Mouse (Mus musculus): Measurements from ENCODE around the gene Clca1.
"Not testable (repeated sequence)": the region's sequence is repeated elsewhere in the genome, so short reads cannot be mapped to it uniquely, and the experiment has no call there.

Gene Clca1

GRCm38 (mm10) chr3:145032676-145033075, at the start of gene Clca1:
Gene Clca1 (minus strand): TSS chr3:145032776.
- no peak for DNase-seq (ENCODE audit: low read depth, low spot score)

GRCm38 (mm10) chr3:145080904-145081303, 48.3 kb upstream of the Clca1 start:
- DNase-seq (ENCODE audit: low read depth, low spot score): no peak

- DNase-seq (ENCODE audit: low read depth, low spot score): no peak
These were observed 45.8 kb upstream of the Clca1 start for GRCm38 (mm10) chr3:145078405-145078804.

- DNase-seq (ENCODE audit: low read depth, low spot score): no peak
These were observed 39.8 kb upstream of the Clca1 start for GRCm38 (mm10) chr3:145072339-145072738.

- no peak for DNase-seq (ENCODE audit: low read depth, low spot score)
These were observed 36.4 kb upstream of the Clca1 start for GRCm38 (mm10) chr3:145068964-145069363.

- DNase-seq (ENCODE audit: low read depth, low spot score): not testable (repeated sequence)
These were observed 22.6 kb upstream of the Clca1 start for GRCm38 (mm10) chr3:145055138-145055537.

GRCm38 (mm10) chr3:145049820-145050219, 17.2 kb upstream of the Clca1 start:
- DNase-seq (ENCODE audit: low read depth, low spot score): no peak

GRCm38 (mm10) chr3:145038813-145039212, 6.2 kb upstream of the Clca1 start:
- no peak for DNase-seq (ENCODE audit: low read depth, low spot score)

- DNase-seq (ENCODE audit: low read depth, low spot score): no peak
These were observed 4.5 kb downstream of the Clca1 start for GRCm38 (mm10) chr3:145028036-145028435.

GRCm38 (mm10) chr3:145026750-145027149, 5.8 kb downstream of the Clca1 start:
- peak; percentile 4 for DNase-seq (ENCODE audit: low read depth, low spot score)

GRCm38 (mm10) chr3:145017807-145018206, 14.8 kb downstream of the Clca1 start:
- DNase-seq (ENCODE audit: low read depth, low spot score): no peak

- peak; percentile 2 for DNase-seq (ENCODE audit: low read depth, low spot score)
These were observed 28.2 kb downstream of the Clca1 start for GRCm38 (mm10) chr3:145004422-145004821.

GRCm38 (mm10) chr3:145000912-145001311, 31.7 kb downstream of the Clca1 start:
- DNase-seq (ENCODE audit: low read depth, low spot score): no peak

GRCm38 (mm10) chr3:144993055-144993454, 39.5 kb downstream of the Clca1 start:
- DNase-seq (ENCODE audit: low read depth, low spot score): no peak

- no peak for DNase-seq (ENCODE audit: low read depth, low spot score)
These were observed 40.0 kb downstream of the Clca1 start for GRCm38 (mm10) chr3:144992618-144993017.

- no peak for DNase-seq (ENCODE audit: low read depth, low spot score)
These were observed 46.7 kb downstream of the Clca1 start for GRCm38 (mm10) chr3:144985890-144986289.

- DNase-seq (ENCODE audit: low read depth, low spot score): peak; percentile 15
These were observed 52.0 kb downstream of the Clca1 start for GRCm38 (mm10) chr3:144980551-144980950.

- no peak for DNase-seq (ENCODE audit: low read depth, low spot score)
These were observed 54.9 kb downstream of the Clca1 start for GRCm38 (mm10) chr3:144977631-144978030.

GRCm38 (mm10) chr3:144976091-144976490, 56.5 kb downstream of the Clca1 start:
- DNase-seq (ENCODE audit: low read depth, low spot score): no peak

GRCm38 (mm10) chr3:144974945-144975344, 57.6 kb downstream of the Clca1 start, which contains the start of gene Clca4a:
Gene Clca4a (minus strand): TSS chr3:144975045.
- no peak for DNase-seq (ENCODE audit: low read depth, low spot score)

- DNase-seq (ENCODE audit: low read depth, low spot score): no peak
These were observed 60.9 kb downstream of the Clca1 start for GRCm38 (mm10) chr3:144971553-144972270.

- DNase-seq (ENCODE audit: low read depth, low spot score): no peak
These were observed 62.8 kb downstream of the Clca1 start for GRCm38 (mm10) chr3:144969755-144970154.

- no peak for DNase-seq (ENCODE audit: low read depth, low spot score)
These were observed 66.5 kb downstream of the Clca1 start for GRCm38 (mm10) chr3:144966074-144966473.

Data from telencephalon, adult 2 months (tissue).